Mouse (Mus musculus) erythroblast, embryonic 14.5 days (primary cell): ENCODE data around the gene Hcn1. TPM values are rescaled to one million over a fixed set of nuclear protein-coding genes. Genes with fewer than 3 reads are reported as not detected.

Source experiments
- H3K27me3 ChIP-seq: 2 replicates; pipeline ENCODE4 v1.6.1; 2012; ENCODE audit warnings: inconsistent platforms; ENCODE audit not compliant: control insufficient read depth
- H3K36me3 ChIP-seq: 2 replicates; pipeline ENCODE4 v1.6.1; 2012; ENCODE audit warnings: mild to moderate bottlenecking, inconsistent platforms; ENCODE audit not compliant: control insufficient read depth
- H3K4me1 ChIP-seq: 2 replicates; pipeline ENCODE4 v1.6.1; 2012; ENCODE audit warnings: inconsistent platforms; ENCODE audit not compliant: control insufficient read depth
- H3K4me3 ChIP-seq: replicated peaks from 2 replicates; pipeline ENCODE3; 2012; ENCODE audit warnings: moderate library complexity, mild to moderate bottlenecking, inconsistent platforms
- H3K9me3 ChIP-seq: 2 replicates; pipeline ENCODE4 v1.6.1; 2012; ENCODE audit warnings: low read length, inconsistent platforms, mixed read lengths; ENCODE audit not compliant: control insufficient read depth
- GATA1 ChIP-seq: IDR thresholded peaks from 2 replicates; pipeline ENCODE4 v1.6.1; 2012; ENCODE audit warnings: low read length, inconsistent platforms, mixed read lengths
- TAL1 ChIP-seq: IDR thresholded peaks from 3 replicates; pipeline ENCODE4 v1.6.1; 2012; ENCODE audit warnings: low read length, inconsistent platforms, mixed read lengths
- polyA plus RNA-seq: library from polyadenylated mRNA; stranded (reverse); fragments of >175 nt; gene quantifications from 2 replicates; pipeline ENCODE4 v1.2.3, GENCODE M21; 2012

The Hcn1 gene
- polyA plus RNA-seq, 1 experiment, result 0.01 TPM

GRCm38 (mm10) chr13:117724083-117724482, 122.0 kb downstream of the Hcn1 start:
- no peaks in the 10 kb centered on the region for H3K27me3 ChIP-seq
- TF ChIP-seq TAL1 (no peak), GATA1 (no peak)
- no peaks in the 10 kb centered on the region for H3K36me3 ChIP-seq
- no peak overlapping the region for H3K4me3 ChIP-seq
- no peaks in the 10 kb centered on the region for H3K9me3 ChIP-seq
- no peaks in the 10 kb centered on the region for H3K4me1 ChIP-seq

- Histone ChIP-seq H3K27me3 (no peaks in the 10 kb centered on the region), H3K4me3 (no peak overlapping the region), H3K36me3 (no peaks in the 10 kb centered on the region), H3K9me3 (no peaks in the 10 kb centered on the region), H3K4me1 (no peaks in the 10 kb centered on the region)
- TF ChIP-seq TAL1 (no peak), GATA1 (no peak)
Measured at GRCm38 (mm10) chr13:117728393-117728792, 126.3 kb downstream of the Hcn1 start.

GRCm38 (mm10) chr13:117732738-117733137, 130.6 kb downstream of the Hcn1 start:
- Histone ChIP-seq H3K4me1 (no peaks in the 10 kb centered on the region), H3K36me3 (no peaks in the 10 kb centered on the region), H3K27me3 (no peaks in the 10 kb centered on the region), H3K9me3 (no peaks in the 10 kb centered on the region), H3K4me3 (no peak overlapping the region)
- TF ChIP-seq TAL1 (no peak), GATA1 (no peak)

- Histone ChIP-seq H3K27me3 (no peaks in the 10 kb centered on the region), H3K4me1 (no peaks in the 10 kb centered on the region), H3K4me3 (no peak overlapping the region), H3K9me3 (no peaks in the 10 kb centered on the region), H3K36me3 (no peaks in the 10 kb centered on the region)
- TF ChIP-seq TAL1, result no peak
- TF ChIP-seq GATA1, result no peak
Measured at GRCm38 (mm10) chr13:117744451-117744850, 142.3 kb downstream of the Hcn1 start.

GRCm38 (mm10) chr13:117745173-117745572, 143.1 kb downstream of the Hcn1 start:
- Histone ChIP-seq H3K9me3 (no peaks in the 10 kb centered on the region), H3K4me3 (no peak overlapping the region), H3K27me3 (no peaks in the 10 kb centered on the region), H3K36me3 (no peaks in the 10 kb centered on the region), H3K4me1 (no peaks in the 10 kb centered on the region)
- no peak for TF ChIP-seq TAL1

- Histone ChIP-seq H3K36me3 (no peaks in the 10 kb centered on the region), H3K4me3 (no peak overlapping the region), H3K27me3 (no peaks in the 10 kb centered on the region), H3K9me3 (no peaks in the 10 kb centered on the region), H3K4me1 (no peaks in the 10 kb centered on the region)
- TF ChIP-seq TAL1 (no peak), GATA1 (no peak)
Measured at GRCm38 (mm10) chr13:117765487-117765886, 163.4 kb downstream of the Hcn1 start.

GRCm38 (mm10) chr13:117785376-117785775, 183.3 kb downstream of the Hcn1 start:
- H3K9me3 ChIP-seq, result no peaks in the 10 kb centered on the region
- TF ChIP-seq GATA1 (no peak), TAL1 (no peak)
- H3K36me3 ChIP-seq, result no peaks in the 10 kb centered on the region
- no peaks in the 10 kb centered on the region for H3K27me3 ChIP-seq
- no peaks in the 10 kb centered on the region for H3K4me1 ChIP-seq
- H3K4me3 ChIP-seq, result no peak overlapping the region

GRCm38 (mm10) chr13:117792861-117793260, 190.7 kb downstream of the Hcn1 start:
- no peaks in the 10 kb centered on the region for H3K4me1 ChIP-seq
- no peaks in the 10 kb centered on the region for H3K9me3 ChIP-seq
- H3K4me3 ChIP-seq, result no peak overlapping the region
- no peaks in the 10 kb centered on the region for H3K36me3 ChIP-seq
- no peaks in the 10 kb centered on the region for H3K27me3 ChIP-seq
- TF ChIP-seq TAL1 (no peak), GATA1 (no peak)

GRCm38 (mm10) chr13:117801061-117801460, 198.9 kb downstream of the Hcn1 start:
- Histone ChIP-seq H3K9me3 (no peaks in the 10 kb centered on the region; the same call in 1 of the 2 replicates), H3K27me3 (no peaks in the 10 kb centered on the region), H3K4me1 (no peaks in the 10 kb centered on the region), H3K36me3 (no peaks in the 10 kb centered on the region), H3K4me3 (no peak overlapping the region)
- no peak for TF ChIP-seq TAL1
- no peak for TF ChIP-seq GATA1

- H3K27me3 ChIP-seq, result no peaks in the 10 kb centered on the region
- no peaks in the 10 kb centered on the region for H3K4me1 ChIP-seq
- H3K9me3 ChIP-seq, result no peaks in the 10 kb centered on the region
- no peak overlapping the region for H3K4me3 ChIP-seq
- TF ChIP-seq GATA1, result no peak
- TF ChIP-seq TAL1, result no peak
- H3K36me3 ChIP-seq, result no peaks in the 10 kb centered on the region
Measured at GRCm38 (mm10) chr13:117827628-117828027, 225.5 kb downstream of the Hcn1 start.
